Mouse (Mus musculus): Measurements from ENCODE around the gene Ube2m. TPM values are rescaled to one million over a fixed set of nuclear protein-coding genes. Genes with fewer than 3 reads are reported as not detected.

Ube2m gene
- polyA plus RNA-seq, 1 experiment from 2014 or later: 149 TPM

DNA sequence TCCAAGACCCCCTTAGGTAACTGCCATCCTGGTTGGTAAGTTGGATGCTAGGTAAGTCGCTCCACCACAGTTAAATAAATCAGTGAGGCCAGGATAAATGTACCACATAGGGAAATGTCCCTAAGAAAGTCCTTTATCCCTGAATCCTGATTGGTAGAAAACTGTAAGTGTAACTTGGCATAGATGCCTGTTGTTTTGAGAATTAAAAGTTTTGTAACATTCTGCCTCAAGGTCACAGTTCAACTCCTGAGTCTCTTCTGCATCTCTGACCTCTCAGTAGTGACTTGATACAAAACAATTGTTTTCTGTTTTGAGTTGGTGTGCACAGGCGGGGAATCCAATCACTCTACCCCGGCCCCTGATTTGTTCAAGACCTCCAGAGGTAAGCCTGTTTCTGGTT lies 39.2 kb downstream of the Ube2m start, which contains the start of gene Trim28:
TSS of gene Trim28 (plus strand) at position 264 of the 400 bp plus-strand sequence.
- H3K27me3 ChIP-seq (ENCODE audit: control insufficient read depth, insufficient read depth, low read length): no peaks in the 10 kb centered on the region
- WGBS: 89% methylated on average over 3 of the region's 3 CpGs
- H3K36me3 ChIP-seq (ENCODE audit: control insufficient read depth, insufficient read depth, low read length): peaks cover 5% of the 10 kb centered on the region; the same call in 1 of the 2 replicates
- no peaks in the 10 kb centered on the region for H3K9me3 ChIP-seq (ENCODE audit: control insufficient read depth, low read length)
- DNase-seq (no peak), ATAC-seq (ENCODE audit: low FRiP score, low TSS enrichment) (no peak)
- no peak within 1 kb of the TSS for H3K4me2 ChIP-seq (ENCODE audit: low read length)
- H3K27ac ChIP-seq (replicated peaks; ENCODE audit: low read depth, low read length): no peak within 1 kb of the TSS
- no peaks in the 10 kb centered on the region for H3K4me1 ChIP-seq (ENCODE audit: control insufficient read depth, insufficient read depth, low read length)
- H3K9ac ChIP-seq (replicated peaks; ENCODE audit: low read length): no peak within 1 kb of the TSS
- no peak within 1 kb of the TSS for H3K4me3 ChIP-seq (replicated peaks; ENCODE audit: low read depth, low read length)

DNA sequence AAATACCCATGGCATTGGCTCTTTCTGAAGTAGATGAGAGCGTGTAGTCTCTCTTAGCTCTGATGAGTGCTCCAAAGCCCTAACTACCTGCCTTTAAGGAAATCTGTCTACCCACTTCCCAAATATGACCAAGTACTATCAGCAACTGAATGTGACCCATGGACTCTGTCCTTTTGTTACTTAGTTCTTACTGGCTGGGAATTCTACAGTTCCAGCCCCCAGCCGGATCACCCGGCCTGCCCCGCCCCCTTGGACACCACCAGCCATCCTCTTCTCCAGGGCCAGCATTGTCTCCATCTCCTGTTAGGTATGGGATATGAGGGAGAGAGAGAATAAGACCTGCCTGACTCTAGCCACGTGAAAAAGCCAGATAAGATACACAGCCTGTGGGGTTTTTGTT lies 40.0 kb downstream of the Ube2m start, which contains the start of gene Slc27a5:
TSS of gene Slc27a5 (minus strand) at position 140 of the 400 bp plus-strand sequence.
- Histone ChIP-seq H3K27ac (replicated peaks; ENCODE audit: low read depth, low read length) (no peak within 1 kb of the TSS), H3K4me1 (ENCODE audit: control insufficient read depth, insufficient read depth, low read length) (no peaks in the 10 kb centered on the region), H3K9ac (replicated peaks; ENCODE audit: low read length) (no peak within 1 kb of the TSS), H3K36me3 (ENCODE audit: control insufficient read depth, insufficient read depth, low read length) (no peaks in the 10 kb centered on the region), H3K27me3 (ENCODE audit: control insufficient read depth, insufficient read depth, low read length) (no peaks in the 10 kb centered on the region), H3K4me2 (ENCODE audit: low read length) (no peak within 1 kb of the TSS), H3K4me3 (replicated peaks; ENCODE audit: low read depth, low read length) (no peak within 1 kb of the TSS), H3K9me3 (ENCODE audit: control insufficient read depth, low read length) (no peaks in the 10 kb centered on the region)
- DNase-seq: no peak
- 82% methylated on average over 5 of the region's 5 CpGs for WGBS
- ATAC-seq (ENCODE audit: low FRiP score, low TSS enrichment): no peak

GRCm38 (mm10) chr7:12997230-12997629 lies 40.8 kb downstream of the Ube2m start:
- ATAC-seq (ENCODE audit: low FRiP score, low TSS enrichment) (no peak), DNase-seq (no peak)
- Histone ChIP-seq H3K4me1 (ENCODE audit: control insufficient read depth, insufficient read depth, low read length) (no peaks in the 10 kb centered on the region), H3K4me3 (replicated peaks; ENCODE audit: low read depth, low read length) (no peak overlapping the region), H3K27me3 (ENCODE audit: control insufficient read depth, insufficient read depth, low read length) (no peaks in the 10 kb centered on the region), H3K4me2 (ENCODE audit: low read length) (no peak overlapping the region), H3K9ac (replicated peaks; ENCODE audit: low read length) (no peak overlapping the region), H3K36me3 (ENCODE audit: control insufficient read depth, insufficient read depth, low read length) (no peaks in the 10 kb centered on the region), H3K9me3 (ENCODE audit: control insufficient read depth, low read length) (no peaks in the 10 kb centered on the region), H3K27ac (replicated peaks; ENCODE audit: low read depth, low read length) (no peak overlapping the region)
- 72% methylated on average over 5 of the region's 5 CpGs for WGBS

- H3K9ac ChIP-seq (replicated peaks; ENCODE audit: low read length): no peak overlapping the region
- no peak overlapping the region for H3K4me3 ChIP-seq (replicated peaks; ENCODE audit: low read depth, low read length)
- no peak overlapping the region for H3K27ac ChIP-seq (replicated peaks; ENCODE audit: low read depth, low read length)
- H3K4me2 ChIP-seq (ENCODE audit: low read length): no peak overlapping the region
- ATAC-seq (ENCODE audit: low FRiP score, low TSS enrichment) (no peak), DNase-seq (no peak)
- no peaks in the 10 kb centered on the region for H3K9me3 ChIP-seq (ENCODE audit: control insufficient read depth, low read length)
- no peaks in the 10 kb centered on the region for H3K27me3 ChIP-seq (ENCODE audit: control insufficient read depth, insufficient read depth, low read length)
- no peaks in the 10 kb centered on the region for H3K4me1 ChIP-seq (ENCODE audit: control insufficient read depth, insufficient read depth, low read length)
- H3K36me3 ChIP-seq (ENCODE audit: control insufficient read depth, insufficient read depth, low read length): no peaks in the 10 kb centered on the region
These were observed 42.2 kb downstream of the Ube2m start for GRCm38 (mm10) chr7:12995862-12996261.

GRCm38 (mm10) chr7:12993148-12993547 lies 44.9 kb downstream of the Ube2m start:
- Histone ChIP-seq H3K9me3 (ENCODE audit: control insufficient read depth, low read length) (no peaks in the 10 kb centered on the region), H3K36me3 (ENCODE audit: control insufficient read depth, insufficient read depth, low read length) (no peaks in the 10 kb centered on the region), H3K4me1 (ENCODE audit: control insufficient read depth, insufficient read depth, low read length) (no peaks in the 10 kb centered on the region), H3K4me2 (ENCODE audit: low read length) (no peak overlapping the region), H3K4me3 (replicated peaks; ENCODE audit: low read depth, low read length) (no peak overlapping the region), H3K27me3 (ENCODE audit: control insufficient read depth, insufficient read depth, low read length) (no peaks in the 10 kb centered on the region), H3K27ac (replicated peaks; ENCODE audit: low read depth, low read length) (no peak overlapping the region), H3K9ac (replicated peaks; ENCODE audit: low read length) (no peak overlapping the region)
- no peak for ATAC-seq (ENCODE audit: low FRiP score, low TSS enrichment)
- WGBS: 94% methylated on average over 10 of the region's 10 CpGs
- no peak for DNase-seq

- H3K4me1 ChIP-seq (ENCODE audit: control insufficient read depth, insufficient read depth, low read length): no peaks in the 10 kb centered on the region
- no peaks in the 10 kb centered on the region for H3K36me3 ChIP-seq (ENCODE audit: control insufficient read depth, insufficient read depth, low read length)
- ATAC-seq (ENCODE audit: low FRiP score, low TSS enrichment): no peak
- H3K4me2 ChIP-seq (ENCODE audit: low read length): no peak overlapping the region
- H3K27me3 ChIP-seq (ENCODE audit: control insufficient read depth, insufficient read depth, low read length): no peaks in the 10 kb centered on the region
- 12% methylated on average over 3 of the region's 3 CpGs for WGBS
- no peak overlapping the region for H3K4me3 ChIP-seq (replicated peaks; ENCODE audit: low read depth, low read length)
- no peak overlapping the region for H3K27ac ChIP-seq (replicated peaks; ENCODE audit: low read depth, low read length)
- no peaks in the 10 kb centered on the region for H3K9me3 ChIP-seq (ENCODE audit: control insufficient read depth, low read length)
- DNase-seq: no peak
- H3K9ac ChIP-seq (replicated peaks; ENCODE audit: low read length): no peak overlapping the region
These were observed 45.9 kb downstream of the Ube2m start for GRCm38 (mm10) chr7:12992222-12992621.

- 87% methylated on average over 8 of the region's 8 CpGs for WGBS
- H3K4me3 ChIP-seq (replicated peaks; ENCODE audit: low read depth, low read length): no peak overlapping the region
- H3K9me3 ChIP-seq (ENCODE audit: control insufficient read depth, low read length): no peaks in the 10 kb centered on the region
- no peaks in the 10 kb centered on the region for H3K36me3 ChIP-seq (ENCODE audit: control insufficient read depth, insufficient read depth, low read length)
- ATAC-seq (ENCODE audit: low FRiP score, low TSS enrichment) (no peak), DNase-seq (no peak)
- no peaks in the 10 kb centered on the region for H3K4me1 ChIP-seq (ENCODE audit: control insufficient read depth, insufficient read depth, low read length)
- no peak overlapping the region for H3K9ac ChIP-seq (replicated peaks; ENCODE audit: low read length)
- H3K27me3 ChIP-seq (ENCODE audit: control insufficient read depth, insufficient read depth, low read length): no peaks in the 10 kb centered on the region
- no peak overlapping the region for H3K4me2 ChIP-seq (ENCODE audit: low read length)
- no peak overlapping the region for H3K27ac ChIP-seq (replicated peaks; ENCODE audit: low read depth, low read length)
These were observed 50.5 kb downstream of the Ube2m start for GRCm38 (mm10) chr7:12987409-12988189.

DNA sequence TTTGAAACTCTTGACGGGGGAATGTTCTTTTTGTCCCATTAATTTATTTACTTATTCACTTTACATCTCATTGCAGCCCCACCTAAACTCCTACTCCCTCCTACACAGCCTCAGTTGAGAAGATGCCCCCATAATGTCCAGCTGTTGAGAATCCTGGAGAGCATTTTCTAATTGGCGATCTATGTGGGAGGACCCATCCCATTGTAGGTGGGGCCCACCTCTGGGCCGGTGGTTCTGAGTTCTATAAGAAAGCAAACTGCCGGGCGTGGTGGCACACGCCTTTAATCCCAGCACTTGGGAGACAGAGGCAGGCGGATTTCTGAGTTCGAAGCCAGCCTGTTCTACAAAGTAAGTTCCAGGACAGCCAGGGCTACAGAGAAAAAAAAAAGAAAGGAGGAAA lies 51.2 kb downstream of the Ube2m start:
- no peak for ATAC-seq (ENCODE audit: low FRiP score, low TSS enrichment)
- no peak overlapping the region for H3K4me2 ChIP-seq (ENCODE audit: low read length)
- DNase-seq: no peak
- no peak overlapping the region for H3K9ac ChIP-seq (replicated peaks; ENCODE audit: low read length)
- H3K4me1 ChIP-seq (ENCODE audit: control insufficient read depth, insufficient read depth, low read length): no peaks in the 10 kb centered on the region
- H3K27ac ChIP-seq (replicated peaks; ENCODE audit: low read depth, low read length): no peak overlapping the region
- no peaks in the 10 kb centered on the region for H3K27me3 ChIP-seq (ENCODE audit: control insufficient read depth, insufficient read depth, low read length)
- H3K9me3 ChIP-seq (ENCODE audit: control insufficient read depth, low read length): no peaks in the 10 kb centered on the region
- WGBS: 89% methylated on average over 8 of the region's 8 CpGs
- H3K36me3 ChIP-seq (ENCODE audit: control insufficient read depth, insufficient read depth, low read length): peaks cover 7% of the 10 kb centered on the region; the same call in 1 of the 2 replicates
- H3K4me3 ChIP-seq (replicated peaks; ENCODE audit: low read depth, low read length): no peak overlapping the region

DNA sequence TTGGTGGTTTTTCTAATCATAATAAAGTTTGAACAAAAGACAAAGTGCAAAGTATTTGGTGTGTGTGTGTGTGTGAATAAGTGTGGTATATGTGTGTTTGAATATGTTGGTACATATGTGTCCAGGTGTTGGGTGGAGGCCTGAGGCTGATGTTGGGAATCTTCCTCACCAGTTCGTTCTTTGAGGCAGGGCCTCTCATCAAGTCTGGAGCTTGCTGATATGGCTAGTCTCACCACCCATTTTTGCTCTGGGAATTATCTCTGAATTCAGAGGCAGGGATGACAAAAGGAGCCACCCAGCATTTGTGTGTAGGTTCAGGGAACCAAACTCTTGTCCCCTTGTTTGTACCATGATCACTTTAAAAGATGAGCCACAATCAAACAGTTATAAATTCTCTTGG lies 52.4 kb downstream of the Ube2m start:
- H3K9ac ChIP-seq (replicated peaks; ENCODE audit: low read length): no peak overlapping the region
- peaks cover 8% of the 10 kb centered on the region; the same call in 1 of the 2 replicates for H3K36me3 ChIP-seq (ENCODE audit: control insufficient read depth, insufficient read depth, low read length)
- no peak overlapping the region for H3K4me3 ChIP-seq (replicated peaks; ENCODE audit: low read depth, low read length)
- ATAC-seq (ENCODE audit: low FRiP score, low TSS enrichment) (no peak), DNase-seq (no peak)
- no peaks in the 10 kb centered on the region for H3K9me3 ChIP-seq (ENCODE audit: control insufficient read depth, low read length)
- no peaks in the 10 kb centered on the region for H3K27me3 ChIP-seq (ENCODE audit: control insufficient read depth, insufficient read depth, low read length)
- 95% methylated on average over 1 of the region's 1 CpGs for WGBS
- H3K4me1 ChIP-seq (ENCODE audit: control insufficient read depth, insufficient read depth, low read length): no peaks in the 10 kb centered on the region
- no peak overlapping the region for H3K27ac ChIP-seq (replicated peaks; ENCODE audit: low read depth, low read length)
- H3K4me2 ChIP-seq (ENCODE audit: low read length): no peak overlapping the region
